Mouse (Mus musculus) liver, embryonic 13.5 days (tissue): ENCODE results near the gene Nudcd2. TPM values are rescaled to one million over a fixed set of nuclear protein-coding genes. Genes with fewer than 3 reads are reported as not detected.
"Not testable (repeated sequence)": the region's sequence is repeated elsewhere in the genome, so short reads cannot be mapped to it uniquely, and the experiment has no call there.

Source experiments
- ATAC-seq: fragments of 200-750 bp; cut with Nextera tagmentation; 2 replicates; pipeline ENCODE4 v1.8.0; 2017; ENCODE audit warnings: low read depth, mild to moderate bottlenecking, moderate number of reproducible peaks, moderate library complexity
- DNase-seq: peaks from one replicate; pipeline ENCODE4 v3.0.0; 2022
- H3K27ac ChIP-seq: fragments of 300-500 bp; sonication (generic); 2 replicates; pipeline ENCODE4 v1.5.1; 2015; ENCODE audit warnings: moderate library complexity, mild to moderate bottlenecking, inconsistent platforms
- H3K27me3 ChIP-seq: fragments of 300-500 bp; sonication (generic); 2 replicates; pipeline ENCODE4 v1.6.1; 2015; ENCODE audit warnings: mild to moderate bottlenecking, inconsistent platforms
- H3K36me3 ChIP-seq: fragments of 300-500 bp; sonication (generic); 2 replicates; pipeline ENCODE4 v1.6.1; 2015; ENCODE audit warnings: mild to moderate bottlenecking, inconsistent platforms
- H3K4me1 ChIP-seq: fragments of 300-500 bp; sonication (generic); replicated peaks from 2 replicates; pipeline ENCODE4 v1.6.1; 2015; ENCODE audit warnings: inconsistent platforms
- H3K4me2 ChIP-seq: fragments of 300-500 bp; sonication (generic); 2 replicates; pipeline ENCODE4 v1.6.1; 2015; ENCODE audit warnings: inconsistent platforms, mild to moderate bottlenecking, moderate library complexity
- H3K4me3 ChIP-seq: fragments of 300-500 bp; sonication (generic); replicated peaks from 2 replicates; pipeline ENCODE4 v1.5.1; 2015; ENCODE audit warnings: mild to moderate bottlenecking, inconsistent platforms
- H3K9ac ChIP-seq: fragments of 300-500 bp; sonication (generic); 2 replicates; pipeline ENCODE4 v1.6.1; 2015; ENCODE audit warnings: mild to moderate bottlenecking, inconsistent platforms
- H3K9me3 ChIP-seq: fragments of 300-500 bp; sonication (generic); replicated peaks from 2 replicates; pipeline ENCODE4 v1.6.1; 2016; ENCODE audit warnings: inconsistent platforms
- WGBS: fragments of 180-500 bp; shearing (Covaris S2); methylation state at CpG from one replicate; pipeline ENCODE4 v1.1.7; 2015; ENCODE audit not compliant: insufficient replicate concordance; 5-methylcytosine and 5-hydroxymethylcytosine counted together
- polyA plus RNA-seq: library from polyadenylated mRNA; unstranded; fragments of >200 nt; fragmentation: Nextera tagmentation; extraction: Ambion mirVana; gene quantifications from 2 replicates; pipeline ENCODE4 v1.2.1, GENCODE M21; 2015

Nudcd2 gene
- 113 and 135 TPM in 2 replicates for polyA plus RNA-seq

DNA sequence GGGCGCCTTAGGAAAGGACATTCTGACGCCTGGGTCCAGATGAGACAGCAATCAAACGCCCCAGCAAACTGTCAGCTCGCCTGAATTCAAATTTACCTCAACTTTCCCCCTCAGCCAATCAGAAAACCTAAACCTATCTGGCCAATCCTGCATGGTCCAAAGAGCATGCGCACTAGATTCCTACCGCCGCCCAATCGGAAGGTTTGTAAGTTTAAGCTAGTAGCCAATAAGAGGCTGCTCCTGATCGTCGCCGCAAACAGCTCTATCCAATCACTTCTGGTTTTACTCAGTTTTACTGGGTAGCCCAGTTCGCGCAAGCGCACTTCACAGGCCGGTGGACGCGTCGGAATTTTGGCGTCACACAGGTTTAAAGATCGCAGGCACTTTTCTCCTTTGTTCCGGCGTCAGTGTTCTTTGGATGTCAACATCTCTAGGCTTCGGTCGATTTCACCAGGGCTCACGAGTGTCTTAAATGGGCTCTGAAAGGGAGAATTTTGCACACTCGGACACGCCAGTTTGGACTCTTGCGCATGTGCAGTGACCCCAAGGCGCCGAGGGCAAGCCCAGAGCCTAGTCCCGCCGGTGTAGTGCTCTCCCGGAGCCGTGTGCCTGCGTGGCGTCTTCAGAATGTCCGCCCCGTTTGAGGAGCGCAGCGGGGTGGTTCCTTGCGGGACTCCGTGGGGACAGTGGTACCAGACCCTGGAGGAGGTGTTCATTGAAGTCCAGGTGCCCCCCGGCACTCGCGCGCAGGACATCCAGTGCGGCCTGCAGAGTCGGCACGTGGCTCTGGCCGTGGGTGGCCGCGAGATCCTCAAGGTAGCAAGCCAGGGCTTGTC, at the start of gene Nudcd2, which contains the start of gene Hmmr:
Nudcd2 (plus strand) TSS at position 329 of the 836 bp plus-strand sequence.
Hmmr (minus strand) TSS at position 84 of the 836 bp plus-strand sequence.
- peak; percentile 97 for ATAC-seq
- Histone ChIP-seq H3K9me3 (no peaks in the 10 kb centered on the region), H3K4me3 (peak within 1 kb of the TSS; percentile 86), H3K27ac (peak within 1 kb of the TSS; percentile 86), H3K27me3 (no peaks in the 10 kb centered on the region), H3K4me1 (peaks cover 38% of the 10 kb centered on the region), H3K4me2 (peak within 1 kb of the TSS; percentile 87), H3K36me3 (peaks cover 48% of the 10 kb centered on the region), H3K9ac (peak within 1 kb of the TSS; percentile 94)
- under 1% methylated on average over 52 of the region's 52 CpGs for WGBS
- peak; percentile 94 for DNase-seq

DNA sequence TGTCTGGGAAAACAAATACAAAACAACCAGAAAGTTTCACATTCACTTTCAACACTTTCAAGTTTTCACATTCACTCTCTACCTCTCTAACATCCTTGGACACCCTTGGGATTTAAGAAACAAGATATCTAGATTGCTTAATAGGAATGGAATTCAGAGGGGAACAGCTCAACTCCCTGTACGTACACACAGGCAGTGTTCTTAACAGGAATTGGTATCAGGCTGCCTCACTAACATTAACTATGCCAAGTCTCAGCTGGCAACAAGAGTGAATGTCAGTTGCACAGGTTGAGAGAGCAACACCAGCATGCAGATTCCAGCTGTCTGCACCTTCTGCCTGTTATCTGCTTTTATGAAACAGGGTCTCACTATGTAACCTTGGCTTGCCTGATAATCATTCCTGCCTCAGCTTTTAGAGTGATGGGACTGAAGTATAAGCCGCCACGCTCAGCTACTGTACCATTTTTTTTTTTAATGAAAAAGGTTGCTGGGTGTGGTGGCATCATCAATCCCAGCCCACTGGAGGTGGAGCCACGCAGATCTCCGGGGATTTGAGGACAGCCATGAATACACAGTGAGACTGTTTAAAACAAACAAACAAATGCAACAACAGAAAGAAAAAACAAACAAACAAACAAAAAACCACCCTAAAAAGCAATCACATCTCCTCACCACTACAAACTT, 42.9 kb upstream of the Nudcd2 start:
- ATAC-seq (no peak), DNase-seq (no peak)
- H3K9ac ChIP-seq = peak overlapping the region; percentile 79

GRCm38 (mm10) chr11:40692101-40692509, 41.4 kb upstream of the Nudcd2 start:
- H3K27me3 ChIP-seq = no peaks in the 10 kb centered on the region
- under 1% methylated on average over 28 of the region's 28 CpGs for WGBS
- peak overlapping the region; percentile 74 for H3K4me3 ChIP-seq
- H3K9me3 ChIP-seq = no peaks in the 10 kb centered on the region
- H3K4me2 ChIP-seq = peak overlapping the region; percentile 92
- peak; percentile 88 for ATAC-seq
- peaks cover 6% of the 10 kb centered on the region for H3K36me3 ChIP-seq
- peak overlapping the region; percentile 79 for H3K9ac ChIP-seq
- no peak for DNase-seq
- H3K27ac ChIP-seq = peak overlapping the region; percentile 81
- peaks cover 33% of the 10 kb centered on the region for H3K4me1 ChIP-seq

More for the DNA sequence above, 42.9 kb upstream of the Nudcd2 start:
- Histone ChIP-seq H3K36me3 (peaks cover 21% of the 10 kb centered on the region), H3K4me2 (peak overlapping the region; percentile 92), H3K27me3 (no peaks in the 10 kb centered on the region), H3K27ac (peak overlapping the region; percentile 50; the same call in 1 of the 2 replicates), H3K4me1 (peaks cover 33% of the 10 kb centered on the region), H3K4me3 (peak overlapping the region; percentile 74), H3K9me3 (no peaks in the 10 kb centered on the region)
- 47% methylated on average over 5 of the region's 5 CpGs for WGBS

DNA sequence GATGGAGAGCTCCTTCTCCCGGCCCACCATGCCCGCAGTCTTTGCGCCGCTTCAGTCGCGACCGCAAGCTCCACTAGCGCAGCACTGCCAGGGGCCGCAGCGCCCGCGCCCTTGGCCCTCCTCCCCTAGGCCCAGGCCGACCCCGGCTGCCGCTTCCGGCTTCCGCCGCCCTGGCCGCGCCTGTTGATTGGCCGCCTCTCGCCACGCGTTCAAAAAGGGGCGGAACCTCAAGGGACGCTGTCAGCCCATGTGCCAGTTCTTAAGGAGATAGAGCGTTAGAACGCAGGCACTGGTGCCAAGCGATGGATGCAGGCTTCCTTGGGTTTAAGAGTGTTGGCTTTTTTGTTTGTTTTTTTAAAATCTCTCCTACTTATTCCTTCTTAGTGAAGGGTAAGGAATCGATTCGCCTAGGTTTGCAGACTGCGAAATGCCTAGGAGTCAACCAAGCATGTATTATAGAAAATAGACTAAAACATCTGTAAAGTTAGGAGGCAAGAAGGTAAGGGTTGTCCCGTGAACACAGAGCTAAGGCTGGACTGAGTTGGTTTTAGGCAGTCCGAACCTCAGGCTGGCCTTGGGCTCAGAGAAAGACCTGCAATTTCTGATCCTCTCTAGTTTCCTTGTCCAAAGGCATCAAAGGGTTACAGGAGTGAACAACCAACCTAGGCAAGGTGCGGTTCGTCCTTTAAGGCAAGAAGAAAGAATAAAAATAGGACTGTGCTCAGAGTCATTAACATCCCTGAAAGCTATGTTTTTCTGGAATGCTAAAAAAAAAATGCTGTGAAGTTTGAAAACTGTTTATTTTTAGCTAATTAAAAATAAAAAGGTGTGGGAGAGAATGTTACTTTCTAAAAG, 40.7 kb upstream of the Nudcd2 start:
- no peaks in the 10 kb centered on the region for H3K9me3 ChIP-seq
- WGBS = under 1% methylated on average over 36 of the region's 36 CpGs
- H3K36me3 ChIP-seq = no peaks in the 10 kb centered on the region
- DNase-seq = peak; percentile 93
- no peaks in the 10 kb centered on the region for H3K27me3 ChIP-seq
- peaks cover 33% of the 10 kb centered on the region for H3K4me1 ChIP-seq
- H3K9ac ChIP-seq = peak overlapping the region; percentile 79
- peak; percentile 96 for ATAC-seq
- peak overlapping the region; percentile 92 for H3K4me2 ChIP-seq
- peak overlapping the region; percentile 96 for H3K27ac ChIP-seq
- peak overlapping the region; percentile 74 for H3K4me3 ChIP-seq

DNA sequence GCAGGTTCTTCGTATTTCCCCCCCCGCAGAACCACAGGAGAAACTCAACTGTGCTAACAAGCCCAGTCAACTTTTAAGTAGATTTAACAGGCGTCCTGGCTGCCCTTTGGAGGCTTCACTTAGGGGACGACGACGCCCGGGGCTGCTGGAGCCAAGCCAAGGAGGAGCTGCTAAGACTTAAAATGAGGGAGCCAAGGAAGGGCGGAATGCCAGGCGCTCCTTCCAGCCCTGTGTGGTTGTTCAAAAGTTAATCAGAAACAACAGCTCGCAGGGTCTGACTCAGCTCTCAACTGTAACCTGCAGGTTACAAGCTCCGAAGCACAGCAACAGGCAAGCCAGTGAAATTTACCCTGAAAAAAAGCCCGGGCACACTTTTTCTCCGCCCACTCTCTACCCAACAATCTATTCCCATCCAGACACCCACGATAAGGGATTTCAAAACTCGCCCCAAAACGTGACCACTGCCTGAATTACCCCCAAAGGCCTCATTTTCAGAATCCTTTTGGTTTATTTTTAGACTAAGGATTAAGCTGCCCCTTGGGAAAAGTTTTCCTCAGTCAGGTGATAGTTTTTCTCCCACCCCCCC, 40.0 kb upstream of the Nudcd2 start:
- Histone ChIP-seq H3K9ac (peak overlapping the region; percentile 76), H3K27me3 (no peaks in the 10 kb centered on the region), H3K27ac (peak overlapping the region; percentile 96), H3K36me3 (no peaks in the 10 kb centered on the region), H3K9me3 (no peaks in the 10 kb centered on the region), H3K4me1 (peaks cover 33% of the 10 kb centered on the region), H3K4me2 (peak overlapping the region; percentile 92), H3K4me3 (peak overlapping the region; percentile 74)
- DNase-seq = peak; percentile 67
- ATAC-seq = peak; percentile 14
- under 1% methylated on average over 16 of the region's 16 CpGs for WGBS

GRCm38 (mm10) chr11:40694311-40695087, 39.0 kb upstream of the Nudcd2 start:
- Histone ChIP-seq H3K4me3 (peak overlapping the region; percentile 74), H3K9ac (peak overlapping the region; percentile 76), H3K9me3 (no peaks in the 10 kb centered on the region), H3K4me1 (peaks cover 33% of the 10 kb centered on the region), H3K36me3 (no peaks in the 10 kb centered on the region), H3K27me3 (no peaks in the 10 kb centered on the region), H3K27ac (peak overlapping the region; percentile 96), H3K4me2 (peak overlapping the region; percentile 92)
- WGBS = under 1% methylated on average over 31 of the region's 31 CpGs
- peak; percentile 48 for DNase-seq
- ATAC-seq = no peak

- Histone ChIP-seq H3K4me2 (peak within 1 kb of the TSS; percentile 92), H3K27ac (peak within 1 kb of the TSS; percentile 96), H3K4me1 (peaks cover 27% of the 10 kb centered on the region), H3K9ac (peak within 1 kb of the TSS; percentile 76), H3K27me3 (no peaks in the 10 kb centered on the region), H3K4me3 (peak within 1 kb of the TSS; percentile 74), H3K36me3 (peaks cover 3% of the 10 kb centered on the region), H3K9me3 (no peaks in the 10 kb centered on the region)
- DNase-seq = no peak
- ATAC-seq = no peak
- 76% methylated on average over 9 of the region's 9 CpGs for WGBS
Observed at GRCm38 (mm10) chr11:40695103-40695502, 38.4 kb upstream of the Nudcd2 start, which contains the start of gene Mat2b. TSS of gene Mat2b (minus strand) at chr11:40695203.

- H3K36me3 ChIP-seq = peaks cover 94% of the 10 kb centered on the region
- not testable (repeated sequence) for H3K4me3 ChIP-seq, H3K27me3 ChIP-seq, ATAC-seq, H3K27ac ChIP-seq, H3K9ac ChIP-seq, H3K9me3 ChIP-seq, H3K4me2 ChIP-seq, H3K4me1 ChIP-seq, DNase-seq
- 77% methylated on average over 6 of the region's 6 CpGs for WGBS
Observed at GRCm38 (mm10) chr11:40709899-40710298, 23.6 kb upstream of the Nudcd2 start.

GRCm38 (mm10) chr11:40713858-40714257, 19.6 kb upstream of the Nudcd2 start:
- H3K4me2 ChIP-seq = no peak overlapping the region
- DNase-seq (no peak), ATAC-seq (no peak)
- no peaks in the 10 kb centered on the region for H3K27me3 ChIP-seq
- H3K4me1 ChIP-seq = no peaks in the 10 kb centered on the region
- no peak overlapping the region for H3K9ac ChIP-seq
- H3K27ac ChIP-seq = no peak overlapping the region
- 89% methylated on average over 8 of the region's 8 CpGs for WGBS
- H3K4me3 ChIP-seq = no peak overlapping the region
- H3K36me3 ChIP-seq = peaks cover 98% of the 10 kb centered on the region
- no peaks in the 10 kb centered on the region for H3K9me3 ChIP-seq

GRCm38 (mm10) chr11:40715524-40715923, 17.9 kb upstream of the Nudcd2 start:
- H3K36me3 ChIP-seq = peaks cover 96% of the 10 kb centered on the region
- no peak overlapping the region for H3K9ac ChIP-seq
- no peaks in the 10 kb centered on the region for H3K9me3 ChIP-seq
- ATAC-seq (no peak), DNase-seq (no peak)
- H3K4me1 ChIP-seq = no peaks in the 10 kb centered on the region
- H3K27me3 ChIP-seq = no peaks in the 10 kb centered on the region
- WGBS = 89% methylated on average over 5 of the region's 5 CpGs
- no peak overlapping the region for H3K4me2 ChIP-seq
- no peak overlapping the region for H3K27ac ChIP-seq
- no peak overlapping the region for H3K4me3 ChIP-seq
